Mouse (Mus musculus) frontal cortex, adult (tissue): Measurements from ENCODE around the gene Ap2m1.
A peak's percentile ranks its signal among the peaks of the same experiment; 100 is the strongest.

Experiments
- ATAC-seq: cut with Nextera tagmentation; 2 replicates; pipeline ENCODE4 v1.9.2; 2017; ENCODE audit warnings: mild to moderate bottlenecking, moderate library complexity, mixed read lengths; ENCODE audit not compliant: low TSS enrichment

Ap2m1 gene

GRCm38 (mm10) chr16:20529375-20529774, 5.9 kb upstream of the Ap2m1 start:
- no peak for ATAC-seq

- no peak for ATAC-seq
These were observed 4.3 kb upstream of the Ap2m1 start for GRCm38 (mm10) chr16:20530941-20531340.

- no peak for ATAC-seq
These were observed 522 bp upstream of the Ap2m1 start for GRCm38 (mm10) chr16:20534617-20535295.

- no peak for ATAC-seq
These were observed 895 bp downstream of the Ap2m1 start for GRCm38 (mm10) chr16:20536081-20536665.

GRCm38 (mm10) chr16:20537071-20537471, 1.8 kb downstream of the Ap2m1 start:
- no peak for ATAC-seq

- ATAC-seq, result no peak
These were observed 2.5 kb downstream of the Ap2m1 start for GRCm38 (mm10) chr16:20537601-20538320.

- ATAC-seq, result no peak
These were observed 4.4 kb downstream of the Ap2m1 start for GRCm38 (mm10) chr16:20539649-20540048.

GRCm38 (mm10) chr16:20540438-20540837, 5.2 kb downstream of the Ap2m1 start:
- ATAC-seq, result no peak

GRCm38 (mm10) chr16:20545696-20546095, 10.4 kb downstream of the Ap2m1 start:
- no peak for ATAC-seq

- no peak for ATAC-seq
These were observed 12.1 kb downstream of the Ap2m1 start for GRCm38 (mm10) chr16:20547423-20547822.

GRCm38 (mm10) chr16:20548096-20548948, 13.0 kb downstream of the Ap2m1 start, which contains the start of gene Abcf3:
Abcf3 (plus strand) TSS chr16:20548577.
- peak; percentile 99 for ATAC-seq

- ATAC-seq, result no peak
These were observed 13.9 kb downstream of the Ap2m1 start for GRCm38 (mm10) chr16:20549161-20549560.

GRCm38 (mm10) chr16:20551691-20552090, 16.4 kb downstream of the Ap2m1 start:
- ATAC-seq, result no peak

GRCm38 (mm10) chr16:20552594-20552993, 17.3 kb downstream of the Ap2m1 start:
- no peak for ATAC-seq

GRCm38 (mm10) chr16:20555000-20555399, 19.7 kb downstream of the Ap2m1 start:
- ATAC-seq, result no peak

- no peak for ATAC-seq
These were observed 22.1 kb downstream of the Ap2m1 start for GRCm38 (mm10) chr16:20557381-20557780.

GRCm38 (mm10) chr16:20565075-20565474, 29.8 kb downstream of the Ap2m1 start:
- no peak for ATAC-seq

GRCm38 (mm10) chr16:20589366-20589938, 54.2 kb downstream of the Ap2m1 start, which contains the start of gene Vwa5b2:
Vwa5b2 (plus strand) TSS chr16:20589471.
- peak; percentile 75 for ATAC-seq

- peak; percentile 62 for ATAC-seq
These were observed 54.8 kb downstream of the Ap2m1 start for GRCm38 (mm10) chr16:20589939-20590679.

- no peak for ATAC-seq
These were observed 55.4 kb downstream of the Ap2m1 start for GRCm38 (mm10) chr16:20590680-20591038.
